Mouse (Mus musculus): ENCODE measurements around the gene Plpp3.

- no peak for TF ChIP-seq POLR2AphosphoS2 (IDR thresholded peaks at IDR 0.05; ENCODE audit: low read length)
- TF ChIP-seq ZC3H11A (IDR thresholded peaks at IDR 0.05; ENCODE audit: low read depth, low read length), result no peak
- TF ChIP-seq SMC3 (IDR thresholded peaks at IDR 0.05; ENCODE audit: low read depth, low read length), result no peak
- TF ChIP-seq CTCF (IDR thresholded peaks at IDR 0.05 in 2 of 3, conservative IDR thresholded peaks at IDR 0.05 in 1 of 3; ENCODE audit: control insufficient read depth in 1 of 3, insufficient read depth in 1 of 3, low read depth in 2 of 3, low read length in 3 of 3, poor library complexity in 1 of 3, severe bottlenecking in 1 of 3), result no peak
- TF ChIP-seq RAD21 (IDR thresholded peaks at IDR 0.05; ENCODE audit: low read depth, low read length), result no peak
- no peak for TF ChIP-seq USF2 (IDR thresholded peaks at IDR 0.05; ENCODE audit: borderline replicate concordance in 1 of 2, insufficient read depth in 1 of 2, low read depth in 1 of 2, low read length in 2 of 2)
- TF ChIP-seq HCFC1 (IDR thresholded peaks at IDR 0.05; ENCODE audit: low read depth, low read length), result no peak
- no peak for TF ChIP-seq MAFK (IDR thresholded peaks at IDR 0.05; ENCODE audit: borderline replicate concordance, low read depth, low read length)
These were observed 92.1 kb downstream of the Plpp3 start for GRCm38 (mm10) chr4:105249283-105249682.
